15 mouse cellular contexts compared by ENCODE assay signal in the genomic region with DNA sequence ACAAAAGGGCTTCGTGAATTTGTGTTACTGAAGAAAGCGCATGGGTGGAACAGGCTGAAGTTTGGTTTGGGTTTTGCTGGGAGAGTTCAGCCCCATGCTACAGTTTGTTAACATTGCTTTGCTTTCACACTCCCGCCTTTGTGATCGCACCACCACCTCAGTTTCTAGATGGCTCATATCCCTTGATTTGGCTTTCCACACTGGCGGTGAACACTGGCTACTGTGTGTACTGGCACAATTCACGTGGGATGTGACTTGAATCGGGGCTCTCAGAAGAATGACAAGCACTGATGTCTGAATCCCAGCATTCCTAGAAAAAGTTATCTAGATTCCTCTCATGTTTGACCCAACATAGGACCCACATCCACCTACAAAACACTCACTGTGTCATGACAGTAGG.
"Had no signal": no experiment of that assay in that cellular context is flagged by ENCODE, and none has a peak within 500 bp of the region (broad histone marks: within the 10 kb centered on the region; RNA-seq: fewer than 3 reads in every experiment).

No protein-coding gene starts in this region.

- H3K4me2 ChIP-seq: intestine, embryonic 15.5 days; kidney, embryonic 15.5 days; limb, embryonic 15.5 days; midbrain, embryonic 11.5 days; neural tube, embryonic 13.5 days had no signal

- DNase-seq: kidney, adult 2 months; kidney, postnatal 14 days; layer of hippocampus, postnatal 36 days; lung, postnatal 4 days; retina, postnatal 1 day; right cerebral cortex, postnatal 4 days; spleen, adult 18-20 months; thymus, adult 2 months; thymus, postnatal 25 days had no signal

- H3K4me1 ChIP-seq: intestine, embryonic 15.5 days; kidney, embryonic 15.5 days; neural tube, embryonic 13.5 days had no signal

- H3K9me3 ChIP-seq: intestine, embryonic 15.5 days; kidney, embryonic 15.5 days; limb, embryonic 15.5 days; neural tube, embryonic 13.5 days had no signal

- H3K27me3 ChIP-seq: intestine, embryonic 15.5 days; kidney, embryonic 15.5 days; limb, embryonic 15.5 days; neural tube, embryonic 13.5 days had no signal

- H3K36me3 ChIP-seq: intestine, embryonic 15.5 days; kidney, embryonic 15.5 days; limb, embryonic 15.5 days; neural tube, embryonic 13.5 days had no signal

- ATAC-seq: intestine, embryonic 15.5 days had no signal

- H3K27ac ChIP-seq: intestine, embryonic 15.5 days; kidney, embryonic 15.5 days; liver, embryonic 14.5 days; neural tube, embryonic 13.5 days had no signal

- H3K9ac ChIP-seq: intestine, embryonic 15.5 days; kidney, embryonic 15.5 days; limb, embryonic 15.5 days; liver, embryonic 14.5 days; neural tube, embryonic 13.5 days had no signal

- H3K4me3 ChIP-seq: intestine, embryonic 15.5 days; kidney, embryonic 15.5 days; limb, embryonic 15.5 days; neural tube, embryonic 13.5 days had no signal
